Mouse (Mus musculus): ENCODE results near the gene Igsf21. TPM values are rescaled to one million over a fixed set of nuclear protein-coding genes. Genes with fewer than 3 reads are reported as not detected.

The Igsf21 gene
- polyA plus RNA-seq (2015; fragmentation: Nextera tagmentation; extraction: Ambion mirVana), result 0.10 and 0.65 TPM in 2 replicates

- ATAC-seq (replicated peaks; ENCODE audit: insufficient number of reproducible peaks, insufficient read depth, low FRiP score, low read depth), result no peak; the same call in 1 of the 2 replicates
Measured at GRCm38 (mm10) chr4:140246180-140247005, at the start of gene Igsf21. Gene Igsf21 (minus strand): TSS chr4:140246784.

GRCm38 (mm10) chr4:140285726-140286316 is 39.2 kb upstream of the Igsf21 start:
- 64% methylated on average over 5 of the region's 5 CpGs for WGBS
- H3K27me3 ChIP-seq, result no peaks in the 10 kb centered on the region
- no peak overlapping the region for H3K4me2 ChIP-seq
- H3K36me3 ChIP-seq, result no peaks in the 10 kb centered on the region
- H3K27ac ChIP-seq, result no peak overlapping the region
- H3K9me3 ChIP-seq (replicated peaks), result no peaks in the 10 kb centered on the region
- H3K4me3 ChIP-seq, result no peak overlapping the region
- no peak for ATAC-seq (replicated peaks; ENCODE audit: insufficient number of reproducible peaks, insufficient read depth, low FRiP score, low read depth)
- H3K9ac ChIP-seq, result no peak overlapping the region
- no peaks in the 10 kb centered on the region for H3K4me1 ChIP-seq (replicated peaks)

More at GRCm38 (mm10) chr4:140246180-140247005, at the start of gene Igsf21:
- no peak within 1 kb of the TSS for H3K9ac ChIP-seq
- no peaks in the 10 kb centered on the region for H3K36me3 ChIP-seq
- peak within 1 kb of the TSS; percentile 29 for H3K4me3 ChIP-seq
- WGBS, result under 1% methylated on average over 71 of the region's 90 CpGs
- H3K27ac ChIP-seq, result no peak within 1 kb of the TSS
- H3K4me1 ChIP-seq (replicated peaks), result peaks cover 7% of the 10 kb centered on the region
- H3K9me3 ChIP-seq (replicated peaks), result no peaks in the 10 kb centered on the region
- H3K27me3 ChIP-seq, result peaks cover 96% of the 10 kb centered on the region
- H3K4me2 ChIP-seq, result peak within 1 kb of the TSS; percentile 55

GRCm38 (mm10) chr4:140283398-140283797 is 36.8 kb upstream of the Igsf21 start:
- no peak for ATAC-seq (replicated peaks; ENCODE audit: insufficient number of reproducible peaks, insufficient read depth, low FRiP score, low read depth)
- Histone ChIP-seq H3K27me3 (no peaks in the 10 kb centered on the region), H3K9ac (no peak overlapping the region)

GRCm38 (mm10) chr4:140278269-140278668 is 31.7 kb upstream of the Igsf21 start:
- Histone ChIP-seq H3K4me1 (replicated peaks) (no peaks in the 10 kb centered on the region), H3K27me3 (no peaks in the 10 kb centered on the region), H3K9ac (no peak overlapping the region), H3K36me3 (no peaks in the 10 kb centered on the region), H3K9me3 (replicated peaks) (no peaks in the 10 kb centered on the region), H3K27ac (no peak overlapping the region), H3K4me3 (no peak overlapping the region), H3K4me2 (no peak overlapping the region)
- ATAC-seq (replicated peaks; ENCODE audit: insufficient number of reproducible peaks, insufficient read depth, low FRiP score, low read depth), result no peak
- WGBS, result 78% methylated on average over 2 of the region's 2 CpGs

More at GRCm38 (mm10) chr4:140283398-140283797, 36.8 kb upstream of the Igsf21 start:
- Histone ChIP-seq H3K4me1 (replicated peaks) (no peaks in the 10 kb centered on the region), H3K4me2 (no peak overlapping the region), H3K9me3 (replicated peaks) (no peaks in the 10 kb centered on the region), H3K27ac (no peak overlapping the region), H3K36me3 (no peaks in the 10 kb centered on the region), H3K4me3 (no peak overlapping the region)
- WGBS, result 2% methylated on average over 2 of the region's 2 CpGs

- no peaks in the 10 kb centered on the region for H3K36me3 ChIP-seq
- 81% methylated on average over 5 of the region's 5 CpGs for WGBS
- no peak overlapping the region for H3K27ac ChIP-seq
- H3K9ac ChIP-seq, result no peak overlapping the region
- H3K27me3 ChIP-seq, result 0 out of 2 replicates have a peak, but pooled peaks cover 3% of the 10 kb centered on the region
- H3K4me1 ChIP-seq (replicated peaks), result no peaks in the 10 kb centered on the region
- no peak overlapping the region for H3K4me3 ChIP-seq
- H3K9me3 ChIP-seq (replicated peaks), result no peaks in the 10 kb centered on the region
- no peak for ATAC-seq (replicated peaks; ENCODE audit: insufficient number of reproducible peaks, insufficient read depth, low FRiP score, low read depth)
- no peak overlapping the region for H3K4me2 ChIP-seq
Measured at GRCm38 (mm10) chr4:140271913-140272312, 25.3 kb upstream of the Igsf21 start.

- Histone ChIP-seq H3K4me1 (replicated peaks) (no peaks in the 10 kb centered on the region), H3K4me3 (no peak overlapping the region), H3K36me3 (no peaks in the 10 kb centered on the region), H3K4me2 (no peak overlapping the region), H3K27me3 (0 out of 2 replicates have a peak, but pooled peaks cover 3% of the 10 kb centered on the region), H3K9ac (no peak overlapping the region), H3K27ac (no peak overlapping the region), H3K9me3 (replicated peaks) (no peaks in the 10 kb centered on the region)
- 61% methylated on average over 7 of the region's 7 CpGs for WGBS
- ATAC-seq (replicated peaks; ENCODE audit: insufficient number of reproducible peaks, insufficient read depth, low FRiP score, low read depth), result no peak
Measured at GRCm38 (mm10) chr4:140270451-140270850, 23.9 kb upstream of the Igsf21 start.

- no peak for ATAC-seq (replicated peaks; ENCODE audit: insufficient number of reproducible peaks, insufficient read depth, low FRiP score, low read depth)
- Histone ChIP-seq H3K4me3 (no peak overlapping the region), H3K27me3 (0 out of 2 replicates have a peak, but pooled peaks cover 3% of the 10 kb centered on the region), H3K9me3 (replicated peaks) (no peaks in the 10 kb centered on the region), H3K9ac (no peak overlapping the region), H3K4me2 (no peak overlapping the region), H3K27ac (no peak overlapping the region), H3K4me1 (replicated peaks) (no peaks in the 10 kb centered on the region), H3K36me3 (no peaks in the 10 kb centered on the region)
- WGBS, result 82% methylated on average over 15 of the region's 15 CpGs
Measured at GRCm38 (mm10) chr4:140269184-140269840, 22.7 kb upstream of the Igsf21 start.

GRCm38 (mm10) chr4:140267835-140268234 is 21.3 kb upstream of the Igsf21 start:
- no peak overlapping the region for H3K4me3 ChIP-seq
- H3K9me3 ChIP-seq (replicated peaks), result no peaks in the 10 kb centered on the region
- H3K27ac ChIP-seq, result no peak overlapping the region
- H3K4me1 ChIP-seq (replicated peaks), result no peaks in the 10 kb centered on the region
- no peak overlapping the region for H3K9ac ChIP-seq
- H3K27me3 ChIP-seq, result 0 out of 2 replicates have a peak, but pooled peaks cover 3% of the 10 kb centered on the region
- no peak for ATAC-seq (replicated peaks; ENCODE audit: insufficient number of reproducible peaks, insufficient read depth, low FRiP score, low read depth)
- no peaks in the 10 kb centered on the region for H3K36me3 ChIP-seq
- WGBS, result 69% methylated on average over 9 of the region's 9 CpGs
- no peak overlapping the region for H3K4me2 ChIP-seq

- Histone ChIP-seq H3K27me3 (0 out of 2 replicates have a peak, but pooled peaks cover 3% of the 10 kb centered on the region), H3K36me3 (no peaks in the 10 kb centered on the region), H3K9ac (no peak overlapping the region), H3K9me3 (replicated peaks) (no peaks in the 10 kb centered on the region), H3K27ac (no peak overlapping the region), H3K4me3 (no peak overlapping the region), H3K4me2 (no peak overlapping the region), H3K4me1 (replicated peaks) (no peaks in the 10 kb centered on the region)
- WGBS, result 55% methylated on average over 5 of the region's 5 CpGs
- no peak for ATAC-seq (replicated peaks; ENCODE audit: insufficient number of reproducible peaks, insufficient read depth, low FRiP score, low read depth)
Measured at GRCm38 (mm10) chr4:140267086-140267485, 20.5 kb upstream of the Igsf21 start.

- no peak overlapping the region for H3K4me2 ChIP-seq
- H3K9me3 ChIP-seq (replicated peaks), result no peaks in the 10 kb centered on the region
- peak; percentile 76 for ATAC-seq (replicated peaks; ENCODE audit: insufficient number of reproducible peaks, insufficient read depth, low FRiP score, low read depth)
- no peak overlapping the region for H3K27ac ChIP-seq
- H3K4me1 ChIP-seq (replicated peaks), result no peaks in the 10 kb centered on the region
- no peaks in the 10 kb centered on the region for H3K36me3 ChIP-seq
- H3K4me3 ChIP-seq, result no peak overlapping the region
- H3K27me3 ChIP-seq, result peaks cover 3% of the 10 kb centered on the region; the same call in 1 of the 2 replicates
- H3K9ac ChIP-seq, result no peak overlapping the region
- WGBS, result 4% methylated on average over 6 of the region's 6 CpGs
Measured at GRCm38 (mm10) chr4:140258968-140259367, 12.4 kb upstream of the Igsf21 start.

- Histone ChIP-seq H3K4me2 (no peak overlapping the region), H3K4me3 (no peak overlapping the region), H3K9me3 (replicated peaks) (no peaks in the 10 kb centered on the region), H3K27ac (no peak overlapping the region), H3K9ac (no peak overlapping the region), H3K27me3 (peaks cover 58% of the 10 kb centered on the region), H3K36me3 (no peaks in the 10 kb centered on the region), H3K4me1 (replicated peaks) (no peaks in the 10 kb centered on the region)
- ATAC-seq (replicated peaks; ENCODE audit: insufficient number of reproducible peaks, insufficient read depth, low FRiP score, low read depth), result no peak
- 10% methylated on average over 7 of the region's 7 CpGs for WGBS
Measured at GRCm38 (mm10) chr4:140252369-140252768, 5.8 kb upstream of the Igsf21 start.
